Mouse (Mus musculus) small intestine, adult 2 months (tissue): ENCODE results near the gene Otogl. TPM values are rescaled to one million over a fixed set of nuclear protein-coding genes. Genes with fewer than 3 reads are reported as not detected.

ENCODE experiments used
- H3K27ac ChIP-seq: fragments of 200-500 bp; 2 replicates; pipeline ENCODE4 v1.5.1; 2012; ENCODE audit warnings: low read depth, low read length, control low read depth, inconsistent platforms; ENCODE audit not compliant: insufficient read depth
- H3K27me3 ChIP-seq: fragments of 200-500 bp; 2 replicates; pipeline ENCODE4 v1.6.1; 2012; ENCODE audit warnings: mild to moderate bottlenecking, moderate library complexity, low read length, inconsistent platforms; ENCODE audit not compliant: control insufficient read depth, insufficient read depth
- H3K36me3 ChIP-seq: fragments of 200-500 bp; 2 replicates; pipeline ENCODE4 v1.6.1; 2012; ENCODE audit warnings: mild to moderate bottlenecking, low read length, control low read depth, inconsistent platforms; ENCODE audit not compliant: control insufficient read depth, insufficient read depth
- H3K4me1 ChIP-seq: fragments of 200-500 bp; 2 replicates; pipeline ENCODE4 v1.6.1; 2012; ENCODE audit warnings: low read length, inconsistent platforms, mixed read lengths; ENCODE audit not compliant: control insufficient read depth, insufficient read depth, insufficient read length
- H3K4me3 ChIP-seq: fragments of 200-500 bp; 2 replicates; pipeline ENCODE4 v1.5.1; 2012; ENCODE audit warnings: low read depth, mild to moderate bottlenecking, control low read depth, inconsistent platforms, low read length, moderate library complexity
- CTCF ChIP-seq: fragments of 200-500 bp; IDR thresholded peaks from 2 replicates; pipeline ENCODE4 v1.5.1; 2012; ENCODE audit warnings: low read depth, mild to moderate bottlenecking, control low read depth, inconsistent platforms, low read length, moderate library complexity, mixed read lengths; ENCODE audit not compliant: insufficient replicate concordance, insufficient read length; ENCODE audit errors: extremely low read depth
- POLR2A ChIP-seq: fragments of 200-500 bp; IDR thresholded peaks from 2 replicates; pipeline ENCODE4 v1.6.1; 2012; ENCODE audit warnings: low read depth, mild to moderate bottlenecking, control low read depth, inconsistent platforms, low read length, moderate library complexity
- WGBS: fragments of 180-500 bp; shearing (Covaris S2); methylation state at CpG from one replicate; pipeline ENCODE4 v1.1.7; 2018; 5-methylcytosine and 5-hydroxymethylcytosine counted together
- polyA plus RNA-seq: library from polyadenylated mRNA; depleted of rRNA; stranded (reverse); fragments of >200 nt; gene quantifications from 2 replicates; pipeline ENCODE4 v1.2.3, GENCODE M21; 2012

The Otogl gene
- polyA plus RNA-seq, 1 experiment = 0.04 TPM

GRCm38 (mm10) chr10:107860235-107860917 is 51.6 kb downstream of the Otogl start:
- TF ChIP-seq CTCF = no peak
- no peak for TF ChIP-seq POLR2A
- Histone ChIP-seq H3K36me3 (no peaks in the 10 kb centered on the region), H3K4me3 (no peak overlapping the region), H3K27me3 (no peaks in the 10 kb centered on the region), H3K27ac (no peak overlapping the region), H3K4me1 (no peaks in the 10 kb centered on the region)
- WGBS = 80% methylated on average over 8 of the region's 8 CpGs

- no peaks in the 10 kb centered on the region for H3K4me1 ChIP-seq
- WGBS = 83% methylated on average over 3 of the region's 3 CpGs
- H3K4me3 ChIP-seq = no peak overlapping the region
- no peaks in the 10 kb centered on the region for H3K36me3 ChIP-seq
- H3K27ac ChIP-seq = no peak overlapping the region
- H3K27me3 ChIP-seq = no peaks in the 10 kb centered on the region
- TF ChIP-seq POLR2A (no peak), CTCF (no peak)
Observed at GRCm38 (mm10) chr10:107859220-107859619, 52.7 kb downstream of the Otogl start.

- H3K36me3 ChIP-seq = no peaks in the 10 kb centered on the region
- H3K27ac ChIP-seq = no peak overlapping the region
- no peaks in the 10 kb centered on the region for H3K4me1 ChIP-seq
- 28% methylated on average over 7 of the region's 7 CpGs for WGBS
- H3K4me3 ChIP-seq = no peak overlapping the region
- H3K27me3 ChIP-seq = no peaks in the 10 kb centered on the region
- no peak for TF ChIP-seq CTCF
Observed at GRCm38 (mm10) chr10:107858684-107859083, 53.2 kb downstream of the Otogl start.

GRCm38 (mm10) chr10:107844906-107845305 is 67.0 kb downstream of the Otogl start:
- TF ChIP-seq POLR2A (no peak), CTCF (no peak)
- 89% methylated on average over 1 of the region's 1 CpGs for WGBS
- no peaks in the 10 kb centered on the region for H3K27me3 ChIP-seq

GRCm38 (mm10) chr10:107834452-107835239 is 77.3 kb downstream of the Otogl start:
- Histone ChIP-seq H3K36me3 (no peaks in the 10 kb centered on the region), H3K27me3 (no peaks in the 10 kb centered on the region), H3K27ac (no peak overlapping the region), H3K4me3 (no peak overlapping the region), H3K4me1 (no peaks in the 10 kb centered on the region)
- TF ChIP-seq POLR2A (no peak), CTCF (no peak)
- 30% methylated on average over 4 of the region's 4 CpGs for WGBS

More at GRCm38 (mm10) chr10:107844906-107845305, 67.0 kb downstream of the Otogl start:
- Histone ChIP-seq H3K27ac (no peak overlapping the region), H3K36me3 (no peaks in the 10 kb centered on the region), H3K4me3 (no peak overlapping the region), H3K4me1 (no peaks in the 10 kb centered on the region)

GRCm38 (mm10) chr10:107829151-107829550 is 82.8 kb downstream of the Otogl start:
- Histone ChIP-seq H3K4me3 (no peak overlapping the region), H3K36me3 (no peaks in the 10 kb centered on the region), H3K4me1 (no peaks in the 10 kb centered on the region), H3K27me3 (no peaks in the 10 kb centered on the region), H3K27ac (no peak overlapping the region)
- 83% methylated on average over 6 of the region's 6 CpGs for WGBS
- TF ChIP-seq POLR2A = no peak
- TF ChIP-seq CTCF = no peak

- no peaks in the 10 kb centered on the region for H3K4me1 ChIP-seq
- no peak overlapping the region for H3K27ac ChIP-seq
- H3K4me3 ChIP-seq = no peak overlapping the region
- H3K27me3 ChIP-seq = no peaks in the 10 kb centered on the region
- TF ChIP-seq POLR2A = no peak
- no peak for TF ChIP-seq CTCF
- 86% methylated on average over 16 of the region's 16 CpGs for WGBS
- no peaks in the 10 kb centered on the region for H3K36me3 ChIP-seq
Observed at GRCm38 (mm10) chr10:107813814-107814483, 98.0 kb downstream of the Otogl start.
